Mouse (Mus musculus): ENCODE results near the gene BC051142.

Gene BC051142

DNA sequence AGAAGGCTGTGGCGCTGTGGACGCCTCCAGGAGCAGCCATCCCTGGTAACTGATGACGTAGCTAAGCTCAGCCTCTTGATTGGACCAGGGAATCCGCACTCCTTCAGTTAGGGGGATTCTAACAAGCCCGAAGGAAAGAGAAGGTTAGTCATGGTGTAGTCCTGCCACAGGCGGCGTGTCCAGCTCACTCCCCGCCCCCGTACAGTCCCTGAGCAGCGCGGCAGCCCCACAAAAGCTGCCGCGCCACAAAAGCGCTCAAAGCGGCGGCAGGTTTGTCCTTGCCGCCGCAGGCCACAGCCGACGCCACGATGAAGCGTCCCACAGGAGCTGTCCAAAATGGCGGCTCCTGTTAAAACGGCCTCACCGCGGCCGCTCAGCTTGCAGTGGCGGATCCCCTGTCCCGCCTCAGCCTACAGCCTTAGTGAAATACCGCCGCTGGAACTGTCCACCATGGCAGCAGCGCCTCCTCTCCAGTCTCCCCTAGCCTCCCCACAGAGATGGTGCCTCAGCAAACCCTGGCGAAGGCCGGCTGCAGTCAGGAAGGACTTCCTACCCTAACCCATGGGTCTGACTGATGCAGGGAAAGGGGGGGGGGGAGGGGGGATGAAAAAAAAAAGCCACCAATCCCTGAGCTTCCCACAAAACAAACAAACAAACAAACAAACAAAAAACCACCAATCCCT, at the start of gene BC051142:
Gene BC051142 (plus strand): TSS at position 110 of the 683 bp plus-strand sequence.
- DNase-seq (ENCODE audit: low spot score in 2 of 2): peak; percentile 44 to 65

DNA sequence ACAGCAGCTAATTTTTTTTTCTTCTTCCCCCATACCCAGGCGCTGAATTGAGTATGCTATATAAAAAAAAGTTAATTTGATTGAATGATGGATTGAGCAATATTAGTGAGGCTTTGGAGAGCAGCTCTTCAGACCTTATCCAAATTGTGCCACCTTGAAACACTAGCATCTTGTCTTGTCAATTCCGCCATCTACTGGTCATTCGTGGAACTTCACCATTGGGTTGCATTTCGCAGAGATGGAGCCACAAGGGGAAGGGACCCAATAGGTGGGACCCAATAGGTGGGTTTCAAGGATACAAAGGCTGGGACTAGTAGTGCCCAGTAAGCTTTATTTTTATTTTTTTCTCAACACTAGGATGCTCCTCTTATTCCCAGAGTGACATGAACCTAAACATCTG, 49.2 kb upstream of the BC051142 start:
- peak; percentile 47 to 54 for DNase-seq (ENCODE audit: low spot score in 2 of 2)

DNA sequence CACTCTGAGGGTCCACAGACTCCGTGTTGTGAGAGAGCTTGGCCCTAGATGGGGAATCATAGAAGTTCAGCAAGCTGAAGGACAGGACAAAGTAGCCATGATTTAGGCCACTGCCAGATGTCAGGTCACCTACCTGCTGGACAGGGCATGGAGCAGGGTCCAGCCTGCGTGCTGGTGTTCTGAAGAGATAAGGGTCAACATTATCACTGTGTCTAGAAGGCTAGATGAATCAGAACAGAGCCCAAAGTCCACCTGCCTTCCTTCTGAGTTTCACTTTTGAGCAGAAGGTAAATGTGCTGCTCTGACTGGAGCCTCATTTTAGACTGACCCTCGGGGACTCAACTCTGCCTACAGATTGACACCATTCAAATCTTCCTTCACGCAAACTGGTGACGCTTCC, 44.1 kb upstream of the BC051142 start, which contains the start of gene Btnl2:
Gene Btnl2 (plus strand): TSS at position 284 of the 400 bp plus-strand sequence.
- no peak for DNase-seq (ENCODE audit: low spot score in 2 of 2)

DNA sequence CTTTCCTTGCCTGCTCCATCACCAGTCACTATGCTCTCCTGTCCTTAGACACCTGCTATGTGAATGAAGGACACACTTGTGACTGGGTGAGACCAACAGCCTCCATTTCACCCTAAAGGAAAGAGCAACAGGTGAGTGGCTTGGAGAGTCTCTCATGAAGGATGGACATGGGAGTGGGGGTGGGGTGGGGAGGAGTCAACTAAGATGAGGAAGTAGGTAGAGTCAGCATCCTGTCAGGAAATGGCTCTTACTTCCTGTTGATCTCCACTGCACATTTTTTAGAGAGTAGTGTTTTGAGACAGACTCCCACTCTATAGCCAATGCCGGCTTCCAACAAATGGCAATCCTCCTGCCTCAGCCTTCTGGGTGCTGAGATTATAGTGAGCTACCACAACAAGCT, 43.7 kb upstream of the BC051142 start:
- DNase-seq (ENCODE audit: low spot score in 2 of 2): no peak

DNA sequence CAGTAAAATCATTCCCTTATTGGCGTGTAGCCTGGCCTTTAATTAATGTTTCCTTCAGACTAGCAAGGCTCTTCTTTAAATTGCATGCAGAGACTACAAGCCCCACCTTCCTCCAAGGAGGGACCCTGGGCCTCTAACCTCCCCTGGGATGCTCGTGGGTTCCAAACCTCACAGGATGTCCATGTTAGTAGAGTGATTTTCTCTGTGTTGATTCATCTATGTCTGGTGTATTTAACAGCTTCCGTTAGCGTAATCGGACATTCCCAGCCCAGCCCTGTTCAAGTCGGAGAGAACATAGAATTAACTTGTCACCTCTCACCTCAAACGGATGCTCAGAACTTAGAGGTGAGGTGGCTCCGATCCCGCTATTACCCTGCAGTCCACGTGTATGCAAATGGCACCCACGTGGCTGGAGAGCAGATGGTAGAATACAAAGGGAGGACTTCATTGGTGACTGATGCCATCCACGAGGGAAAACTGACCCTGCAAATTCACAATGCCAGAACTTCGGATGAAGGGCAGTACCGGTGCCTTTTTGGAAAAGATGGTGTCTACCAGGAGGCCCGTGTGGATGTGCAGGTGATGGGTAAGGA, 35.6 kb upstream of the BC051142 start:
- no peak for DNase-seq (ENCODE audit: low spot score in 2 of 2)

DNA sequence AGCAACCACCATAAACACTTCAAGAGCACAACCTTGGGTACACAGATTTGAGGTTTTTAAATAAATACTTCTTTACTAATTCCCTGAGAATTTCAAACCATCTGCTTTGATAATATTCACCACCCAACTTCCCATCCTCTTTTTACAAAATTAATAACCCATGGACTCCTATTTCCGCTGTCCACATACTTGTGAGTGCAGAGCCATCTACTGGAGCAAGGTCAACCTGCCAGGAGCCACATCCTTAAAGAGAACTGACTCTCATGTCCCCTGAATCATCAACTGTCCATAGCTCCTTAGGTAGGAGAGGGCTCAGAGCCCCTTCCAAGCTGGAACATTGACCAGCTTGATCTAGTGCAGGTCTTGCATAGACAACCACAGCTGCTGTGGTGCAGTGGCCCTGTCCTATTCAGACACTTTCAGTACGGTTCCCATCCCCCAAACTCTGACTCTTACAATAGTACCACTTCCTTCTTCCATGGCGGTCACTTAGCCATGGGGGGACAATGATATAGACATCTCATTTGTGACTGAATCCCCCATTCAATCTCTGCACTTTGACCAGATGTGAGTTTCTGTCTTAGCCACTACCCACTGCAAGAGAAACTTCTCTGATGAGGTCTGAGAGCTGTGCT, 34.8 kb upstream of the BC051142 start:
- no peak for DNase-seq (ENCODE audit: low spot score in 2 of 2)

DNA sequence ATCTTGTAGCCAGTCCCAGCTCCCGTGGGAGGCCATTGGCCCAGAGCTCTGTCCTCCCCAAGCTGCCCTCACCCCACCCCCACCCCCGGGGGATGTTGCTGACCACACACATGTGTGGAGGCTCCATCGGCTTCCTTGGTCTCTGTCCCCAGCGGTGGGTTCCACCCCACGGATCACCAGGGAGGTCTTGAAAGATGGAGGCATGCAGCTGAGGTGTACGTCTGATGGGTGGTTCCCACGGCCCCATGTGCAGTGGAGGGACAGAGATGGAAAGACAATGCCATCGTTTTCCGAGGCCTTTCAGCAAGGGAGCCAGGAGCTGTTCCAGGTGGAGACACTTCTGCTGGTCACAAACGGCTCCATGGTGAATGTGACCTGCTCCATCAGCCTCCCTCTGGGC, 33.6 kb upstream of the BC051142 start:
- DNase-seq (ENCODE audit: low spot score in 2 of 2): no peak

DNA sequence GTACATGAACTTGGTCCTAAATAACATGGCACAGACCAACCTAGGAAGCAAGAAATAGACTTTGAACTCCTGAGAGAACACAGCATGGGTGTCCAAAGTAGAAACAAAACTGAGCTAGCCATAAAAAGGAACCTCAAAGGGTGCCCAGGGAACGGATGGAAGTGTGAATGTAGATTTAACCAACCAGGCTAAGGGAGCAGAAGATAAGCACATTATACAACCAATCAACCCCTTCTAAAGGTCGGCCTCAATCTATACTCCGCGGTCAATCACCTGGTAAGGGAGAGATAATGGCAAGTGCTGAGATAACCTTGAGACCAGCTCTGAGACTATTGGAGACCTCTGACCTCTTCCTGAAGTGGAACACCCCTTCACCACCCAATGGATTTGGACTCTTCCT, 28.1 kb upstream of the BC051142 start:
- DNase-seq (ENCODE audit: low spot score in 2 of 2): no peak

DNA sequence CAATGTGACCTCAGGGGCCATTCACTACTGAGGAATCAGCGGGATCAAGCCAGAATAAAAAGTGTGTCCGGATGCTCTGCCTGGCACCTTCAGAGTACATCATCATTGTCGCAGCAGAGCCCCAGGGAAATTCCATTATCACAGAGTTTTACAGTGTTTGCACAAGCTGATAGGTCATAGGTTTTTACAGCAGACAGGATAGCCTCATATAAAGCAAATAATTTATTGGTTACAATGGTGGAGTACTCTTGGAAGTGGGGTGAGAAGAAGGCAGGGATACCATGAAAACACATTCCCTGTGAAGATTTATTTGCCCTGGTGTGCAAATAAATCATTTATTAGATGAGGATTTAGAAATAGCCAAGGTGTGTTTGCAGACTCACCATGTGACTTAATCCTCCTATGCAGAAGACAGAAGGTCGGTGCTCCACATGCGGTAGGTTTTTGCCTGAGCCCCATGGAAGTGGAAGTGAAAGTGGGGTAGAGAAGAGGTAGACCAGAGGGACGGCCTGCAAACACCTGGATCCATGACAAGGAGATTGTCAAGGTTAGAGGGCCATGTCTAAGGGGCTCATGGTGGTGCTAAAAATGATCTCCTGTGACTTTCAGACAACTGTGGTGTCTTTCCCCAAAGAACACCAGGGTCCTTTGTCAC, 25.4 kb upstream of the BC051142 start:
- no peak for DNase-seq (ENCODE audit: low spot score in 2 of 2)

DNA sequence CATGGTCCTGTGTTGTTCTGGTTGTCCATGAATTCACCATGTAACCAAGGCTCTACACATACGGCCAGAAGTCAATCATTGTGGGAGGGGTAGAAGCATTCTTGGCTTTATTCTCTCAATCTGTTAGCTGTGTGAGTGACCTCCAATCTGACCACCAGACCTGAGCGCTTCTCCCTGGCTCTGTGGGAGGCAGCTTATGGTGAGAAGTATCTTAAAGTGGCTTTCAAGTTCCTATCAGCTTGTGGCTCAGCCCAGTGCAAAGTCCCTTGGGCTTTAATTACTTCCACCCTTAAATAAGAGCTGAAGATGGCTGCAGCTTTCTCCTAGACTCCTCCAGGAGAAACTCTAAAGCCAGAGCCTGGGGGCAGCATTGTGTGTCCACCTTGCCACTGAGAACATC, 21.8 kb upstream of the BC051142 start, which contains the start of gene Btnl1:
Gene Btnl1 (plus strand): TSS at position 286 of the 400 bp plus-strand sequence.
- no peak for DNase-seq (ENCODE audit: low spot score in 2 of 2)

DNA sequence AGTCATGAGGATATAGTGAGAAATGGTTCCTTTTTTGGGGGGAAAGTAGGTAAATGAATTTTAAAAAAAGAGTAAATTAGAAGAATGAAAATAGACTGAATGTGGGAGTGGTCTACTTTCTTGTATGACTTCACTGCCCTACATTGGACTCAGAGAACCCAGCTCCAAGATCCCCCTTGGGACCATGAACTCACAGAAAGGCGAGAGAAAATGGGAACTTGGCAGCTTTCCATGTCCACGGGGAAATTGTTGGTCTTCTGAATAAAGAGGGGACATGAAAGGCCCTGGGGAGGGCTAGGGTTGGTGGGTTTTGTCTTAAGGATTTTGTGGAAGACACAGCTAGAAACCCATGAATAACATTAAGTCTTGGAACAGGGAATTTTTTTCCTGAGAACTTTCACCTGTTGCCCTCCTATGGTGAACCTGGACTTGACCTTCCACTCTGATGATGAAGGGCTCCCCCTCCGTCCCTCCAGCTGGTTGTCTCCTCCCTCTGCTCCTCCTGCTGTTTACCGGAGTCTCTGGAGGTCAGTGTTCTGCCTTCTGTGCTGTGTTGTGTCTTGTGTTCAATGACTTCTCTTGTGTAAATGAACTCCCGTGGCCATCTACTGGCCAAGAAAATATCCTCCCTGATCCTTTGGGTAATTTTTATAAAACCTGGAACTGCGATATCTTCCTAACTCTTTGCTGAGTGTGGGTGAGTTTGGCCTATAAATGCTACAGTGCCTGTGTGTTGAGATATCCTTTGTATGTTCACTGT, 21.0 kb upstream of the BC051142 start:
- no peak for DNase-seq (ENCODE audit: low spot score in 2 of 2)

DNA sequence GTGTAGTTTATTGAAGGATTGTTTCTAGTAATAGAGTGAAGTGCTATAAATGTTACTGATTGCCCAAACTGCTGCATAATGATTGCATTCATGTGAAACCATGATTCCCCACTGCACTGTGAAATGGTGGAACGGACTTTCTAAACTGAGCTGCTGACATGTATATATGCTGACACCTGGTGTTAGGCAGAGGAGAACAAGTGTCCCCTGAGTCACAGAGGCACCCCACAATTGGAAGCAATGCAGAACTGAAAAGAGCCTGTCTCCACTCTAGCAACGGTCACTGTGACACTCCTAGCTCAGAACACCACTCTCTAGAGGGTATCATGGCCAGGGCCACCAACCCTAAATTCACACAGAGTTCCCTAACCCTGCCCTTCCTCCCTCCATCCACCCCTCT, 19.9 kb upstream of the BC051142 start:
- no peak for DNase-seq (ENCODE audit: low spot score in 2 of 2)

DNA sequence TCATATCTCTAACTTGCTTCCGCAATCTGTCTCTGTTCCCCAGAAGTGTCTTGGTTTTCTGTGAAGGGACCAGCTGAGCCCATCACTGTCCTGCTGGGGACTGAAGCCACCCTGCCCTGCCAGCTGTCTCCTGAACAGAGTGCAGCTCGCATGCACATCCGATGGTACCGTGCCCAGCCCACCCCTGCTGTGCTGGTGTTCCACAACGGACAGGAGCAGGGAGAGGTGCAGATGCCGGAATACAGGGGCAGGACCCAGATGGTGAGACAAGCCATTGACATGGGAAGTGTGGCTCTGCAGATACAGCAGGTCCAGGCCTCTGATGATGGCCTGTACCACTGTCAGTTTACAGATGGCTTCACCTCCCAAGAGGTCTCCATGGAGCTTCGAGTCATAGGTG, 19.2 kb upstream of the BC051142 start:
- DNase-seq (ENCODE audit: low spot score in 2 of 2): no peak

DNA sequence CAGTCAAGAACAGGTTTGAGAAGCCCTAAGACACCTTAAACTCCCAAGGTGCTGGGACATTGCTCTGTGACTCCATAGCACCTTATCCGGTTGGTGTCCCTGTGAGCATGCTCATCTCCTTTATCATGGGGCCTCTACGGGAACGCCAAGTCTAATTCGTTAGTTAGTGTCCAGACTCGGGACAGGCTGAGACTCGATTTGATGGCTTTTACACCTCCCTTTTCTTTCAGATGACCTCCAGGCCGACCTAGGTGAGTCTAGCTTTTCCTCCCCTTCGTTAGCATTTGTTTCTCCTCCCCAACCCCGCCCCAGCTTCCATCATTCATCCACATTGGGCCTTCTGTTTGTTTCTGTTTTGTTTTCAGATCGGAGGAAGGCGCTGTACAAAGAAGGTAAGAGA, 16.7 kb upstream of the BC051142 start:
- no peak for DNase-seq (ENCODE audit: low spot score in 2 of 2)

DNA sequence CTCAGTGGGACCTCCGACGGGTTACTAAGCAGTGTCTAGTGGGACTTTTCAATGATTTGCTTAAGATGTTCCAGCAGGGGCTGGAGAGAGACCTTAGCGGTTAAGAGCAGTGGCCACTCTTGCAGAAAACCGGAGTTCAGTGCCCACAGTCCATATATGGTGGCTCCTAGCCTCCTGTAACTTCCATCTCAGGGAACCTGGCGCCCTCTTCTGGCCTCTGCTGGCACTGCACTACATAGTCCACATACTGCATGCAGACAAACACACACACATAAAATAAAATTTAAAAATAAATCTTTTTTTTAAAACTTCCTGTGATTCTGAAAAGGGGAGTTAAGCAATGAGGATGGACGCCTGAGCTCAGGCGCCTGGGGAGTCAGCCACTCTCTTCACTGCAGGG, 15.4 kb upstream of the BC051142 start:
- no peak for DNase-seq (ENCODE audit: low spot score in 2 of 2)

DNA sequence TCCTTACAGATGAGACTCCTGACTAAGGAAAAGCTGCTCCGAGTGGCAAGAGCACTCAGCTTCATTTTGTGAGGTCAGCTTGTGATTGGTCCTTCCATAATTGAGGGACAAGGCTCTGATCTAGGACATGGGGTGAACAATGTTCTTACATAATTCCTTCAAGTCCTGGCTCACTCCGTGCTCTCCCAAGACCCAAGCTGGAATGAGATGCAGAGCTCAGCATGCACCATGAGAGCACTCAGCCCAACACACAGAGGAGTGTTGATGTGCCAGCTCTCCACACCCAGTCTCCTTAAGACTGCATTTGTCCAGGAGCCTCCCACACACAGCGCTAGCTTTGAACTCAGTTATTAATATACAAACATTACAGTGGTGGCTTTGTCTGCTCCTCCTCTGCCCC, 13.9 kb upstream of the BC051142 start:
- DNase-seq (ENCODE audit: low spot score in 2 of 2): no peak

DNA sequence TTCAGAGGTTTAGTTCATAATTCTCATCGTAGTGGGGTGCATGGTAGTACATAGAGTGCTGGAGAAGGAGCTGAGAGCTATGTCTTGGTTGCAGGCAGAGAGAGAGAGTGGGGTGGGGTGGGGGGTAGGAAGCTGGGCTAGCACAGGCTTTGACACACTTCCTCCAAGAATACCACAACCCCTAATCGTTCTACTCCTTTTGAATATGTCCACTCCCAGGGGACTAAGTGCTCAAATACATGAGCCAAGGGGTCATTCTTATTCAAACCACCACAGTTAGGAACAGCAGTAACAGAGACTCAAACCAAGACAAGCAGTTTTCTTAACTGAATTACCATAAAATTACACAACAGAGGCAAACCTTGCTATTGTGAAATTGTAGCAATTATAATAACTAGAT, 12.0 kb upstream of the BC051142 start:
- no peak for DNase-seq (ENCODE audit: low spot score in 2 of 2)

DNA sequence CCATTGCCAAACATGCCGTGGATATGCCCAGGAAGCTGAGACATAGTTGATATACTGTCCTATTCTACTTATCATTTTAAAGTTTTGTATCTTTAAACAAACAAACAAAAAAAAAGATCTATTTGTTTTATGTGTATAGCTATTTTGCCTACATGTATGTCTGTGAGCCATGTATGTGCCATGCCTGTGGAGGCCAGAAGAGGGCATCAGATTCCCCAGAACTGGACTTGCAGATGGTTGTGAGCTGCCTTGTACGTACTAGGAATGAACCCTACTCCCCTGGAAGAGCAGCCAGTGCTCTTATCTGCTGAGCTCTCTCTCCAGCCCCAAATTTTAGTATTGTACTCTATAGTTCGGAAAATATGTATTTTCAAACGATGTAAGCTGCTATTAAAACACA, 10.1 kb upstream of the BC051142 start:
- no peak for DNase-seq (ENCODE audit: low spot score in 2 of 2)

DNA sequence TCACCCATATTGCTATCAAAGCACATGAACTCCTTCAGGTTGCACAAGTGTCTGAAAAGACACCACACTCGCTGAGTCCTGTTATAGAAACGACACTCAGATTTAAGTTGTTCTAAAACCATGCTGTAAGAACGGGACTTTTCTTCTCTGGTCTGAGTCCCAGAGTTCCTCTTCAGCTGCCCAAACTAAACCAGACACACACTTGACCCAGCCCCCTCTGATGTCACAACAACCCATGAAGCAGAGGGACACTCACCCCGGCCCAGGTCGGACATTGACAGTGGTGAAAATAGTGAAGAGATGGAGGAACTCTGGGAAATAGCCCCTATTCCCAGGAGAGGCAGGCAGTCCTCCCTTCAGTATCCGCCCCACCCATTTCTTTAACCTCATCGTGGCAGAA, 7.1 kb upstream of the BC051142 start:
- no peak for DNase-seq (ENCODE audit: low spot score in 2 of 2)

DNA sequence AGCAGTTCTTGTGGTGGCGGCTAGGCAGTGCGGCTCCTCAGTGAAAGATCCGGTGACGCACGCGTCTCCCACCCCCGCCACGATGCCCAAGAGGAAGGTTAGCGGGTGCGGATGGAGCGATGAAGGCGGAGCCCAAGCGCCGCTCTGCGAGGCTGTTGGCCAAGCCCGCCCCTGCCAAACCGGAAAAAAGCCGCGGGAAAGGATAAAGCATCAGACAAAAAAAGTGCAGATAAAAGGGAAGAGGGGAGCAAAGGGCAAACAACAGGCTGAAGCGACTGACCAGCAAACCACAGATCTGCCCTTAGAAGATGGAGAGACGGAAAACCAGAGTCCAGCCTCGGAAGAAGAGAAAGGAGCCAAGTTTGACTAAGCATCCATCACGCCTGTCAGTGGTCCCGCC, 6.3 kb upstream of the BC051142 start:
- DNase-seq (ENCODE audit: low spot score in 2 of 2): peak in 1 of 2 experiments; percentile 8

DNA sequence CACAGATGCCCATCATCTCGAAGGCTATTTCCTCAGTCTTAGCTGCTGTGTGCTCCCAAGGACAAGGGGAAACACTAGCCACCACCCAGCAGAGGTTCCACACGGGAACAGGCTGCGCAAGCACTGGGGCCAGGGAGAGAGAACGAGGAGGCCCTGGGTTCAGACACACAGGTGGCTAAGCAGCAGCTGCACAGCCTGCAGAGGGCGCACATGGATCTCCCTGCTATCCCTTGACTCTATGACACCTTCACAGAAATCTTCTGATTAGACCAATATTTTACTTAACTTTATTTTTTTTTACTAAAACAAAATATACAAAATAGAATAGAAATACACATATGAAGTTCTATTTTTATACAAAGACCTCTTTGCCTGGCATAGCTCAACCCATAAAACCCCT, 1.3 kb upstream of the BC051142 start:
- no peak for DNase-seq (ENCODE audit: low spot score in 2 of 2)

Measured in urinary bladder, postnatal 36 days (tissue).